In the genomic region with DNA sequence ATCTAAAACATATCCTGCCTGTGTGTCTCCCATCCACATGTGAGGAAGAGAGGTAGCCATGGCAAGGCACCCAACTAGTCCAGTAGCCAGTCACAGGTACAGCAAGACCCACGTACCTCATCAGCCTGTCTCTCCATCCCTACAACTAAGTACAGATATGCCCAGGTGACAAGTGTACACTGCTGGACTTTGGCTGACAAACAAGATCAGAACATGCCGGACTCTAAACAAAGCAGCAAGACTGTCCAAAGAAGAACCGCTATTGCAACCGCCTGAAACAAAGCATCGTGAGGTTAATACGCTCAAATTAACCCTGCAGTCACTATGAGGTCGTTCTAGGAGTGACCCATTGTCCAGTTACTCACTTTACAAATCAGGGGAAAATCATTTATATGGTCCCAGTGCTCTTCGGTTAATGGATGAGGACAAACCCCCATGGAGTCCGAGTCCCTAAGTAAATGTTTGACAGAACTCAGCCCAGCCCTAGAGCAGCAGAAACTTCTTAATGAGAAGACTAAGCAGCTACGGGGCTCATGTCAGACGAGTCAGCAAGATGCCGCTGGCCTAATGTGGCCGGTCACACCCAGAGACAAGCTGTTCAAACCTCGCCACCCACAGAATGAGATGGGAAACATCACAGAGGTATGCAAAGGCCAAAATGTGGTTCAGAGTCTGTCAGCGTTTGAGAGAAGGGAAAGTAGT, we compare ENCODE assay signal across 12 mouse cellular contexts. TPM values are rescaled to one million over a fixed set of nuclear protein-coding genes. Genes with fewer than 3 reads are reported as not detected.
DNase-seq lines count a peak whose midpoint lies in the region; ATAC-seq and TF ChIP-seq lines count a peak whose summit lies in the region.
"Had no signal": no experiment of that assay in that cellular context is flagged by ENCODE, and none has a peak within 500 bp of the region (broad histone marks: within the 10 kb centered on the region; RNA-seq: fewer than 3 reads in every experiment).

No protein-coding gene starts in this region.

- H3K27me3 ChIP-seq in liver, adult 2 months (ENCODE audit: control insufficient read depth, insufficient read depth, low read length): no peaks in the 10 kb centered on the region
- H3K27me3 ChIP-seq in intestine, embryonic 14.5 days (replicated peaks; ENCODE audit: control insufficient read depth, insufficient read depth, low read length): no peaks in the 10 kb centered on the region
- no peaks in the 10 kb centered on the region for H3K27me3 ChIP-seq in kidney, embryonic 15.5 days
- peaks cover 24% of the 10 kb centered on the region for H3K27me3 ChIP-seq in liver, postnatal 0 days (ENCODE audit: insufficient read depth, low read length)
- H3K27me3 ChIP-seq in lung, postnatal 0 days (replicated peaks; ENCODE audit: insufficient read depth, low read length): no peaks in the 10 kb centered on the region

- TF ChIP-seq EP300 in liver, postnatal 0 days (IDR thresholded peaks at IDR 0.05; ENCODE audit: low read depth): peak; percentile 69; the same call in 1 of the 2 replicates
- no peak for TF ChIP-seq EP300 in lung, postnatal 0 days (IDR thresholded peaks at IDR 0.05)

- H3K4me3 ChIP-seq in liver, adult 2 months (ENCODE audit: insufficient read depth, low read depth, low read length): peak overlapping the region; percentile 5; the same call in 1 of the 2 replicates
- no peak overlapping the region for H3K4me3 ChIP-seq in intestine, embryonic 14.5 days (ENCODE audit: low read depth, low read length)
- peak overlapping the region; percentile 96 for H3K4me3 ChIP-seq in kidney, embryonic 15.5 days (replicated peaks)
- peak overlapping the region; percentile 76 for H3K4me3 ChIP-seq in liver, postnatal 0 days (ENCODE audit: low read depth, low read length)
- H3K4me3 ChIP-seq in lung, postnatal 0 days (ENCODE audit: low read depth, low read length): no peak overlapping the region

- no peak for TF ChIP-seq POLR2A in liver, adult 2 months (IDR thresholded peaks at IDR 0.05; ENCODE audit: extremely low read depth, insufficient read depth, low read length)

- no peaks in the 10 kb centered on the region for H3K9me3 ChIP-seq in intestine, embryonic 14.5 days (ENCODE audit: control insufficient read depth, low read length)
- no peaks in the 10 kb centered on the region for H3K9me3 ChIP-seq in kidney, embryonic 15.5 days (replicated peaks)
- no peaks in the 10 kb centered on the region for H3K9me3 ChIP-seq in liver, postnatal 0 days (ENCODE audit: low read length)
- H3K9me3 ChIP-seq in lung, postnatal 0 days (ENCODE audit: low read length): no peaks in the 10 kb centered on the region

- WGBS in liver, adult 2 months: 22% methylated on average over 15 of the region's 15 CpGs
- 65% methylated on average over 15 of the region's 15 CpGs for WGBS in intestine, embryonic 14.5 days
- 57% methylated on average over 15 of the region's 15 CpGs for WGBS in kidney, embryonic 15.5 days
- 51% methylated on average over 15 of the region's 15 CpGs for WGBS in liver, postnatal 0 days (ENCODE audit: insufficient replicate concordance)
- 70% methylated on average over 15 of the region's 15 CpGs for WGBS in lung, postnatal 0 days

- H3K4me2 ChIP-seq in intestine, embryonic 14.5 days (ENCODE audit: low read length): peak overlapping the region; percentile 18
- peak overlapping the region; percentile 85 for H3K4me2 ChIP-seq in kidney, embryonic 15.5 days
- peak overlapping the region; percentile 82 for H3K4me2 ChIP-seq in liver, postnatal 0 days (ENCODE audit: low read depth, low read length)
- no peak overlapping the region for H3K4me2 ChIP-seq in lung, postnatal 0 days (replicated peaks; ENCODE audit: low read depth, low read length)

- peak overlapping the region; percentile 25 for H3K9ac ChIP-seq in liver, adult 2 months (ENCODE audit: low read depth, low read length)
- H3K9ac ChIP-seq in intestine, embryonic 14.5 days (ENCODE audit: low read length): no peak overlapping the region
- H3K9ac ChIP-seq in kidney, embryonic 15.5 days: peak overlapping the region; percentile 99; the same call in 1 of the 2 replicates
- H3K9ac ChIP-seq in liver, postnatal 0 days (replicated peaks): peak overlapping the region; percentile 91
- no peak overlapping the region for H3K9ac ChIP-seq in lung, postnatal 0 days (replicated peaks; ENCODE audit: low read depth)

- H3K27ac ChIP-seq in liver, adult 2 months (replicated peaks; ENCODE audit: insufficient read depth, low read depth, low read length): peak overlapping the region; percentile 91
- no peak overlapping the region for H3K27ac ChIP-seq in intestine, embryonic 14.5 days (ENCODE audit: low read depth)
- peak overlapping the region; percentile 90 for H3K27ac ChIP-seq in kidney, embryonic 15.5 days
- H3K27ac ChIP-seq in liver, postnatal 0 days (ENCODE audit: low read depth): peak overlapping the region; percentile 96
- no peak overlapping the region for H3K27ac ChIP-seq in lung, postnatal 0 days (ENCODE audit: low read length)

- H3K36me3 ChIP-seq in liver, adult 2 months (ENCODE audit: control insufficient read depth, insufficient read depth, low read length): no peaks in the 10 kb centered on the region
- no peaks in the 10 kb centered on the region for H3K36me3 ChIP-seq in intestine, embryonic 14.5 days (ENCODE audit: control insufficient read depth, insufficient read depth, low read length)
- H3K36me3 ChIP-seq in kidney, embryonic 15.5 days: no peaks in the 10 kb centered on the region
- H3K36me3 ChIP-seq in liver, postnatal 0 days (replicated peaks; ENCODE audit: insufficient read depth, low read length): 0 out of 2 replicates have a peak, but pooled peaks cover 6% of the 10 kb centered on the region
- no peaks in the 10 kb centered on the region for H3K36me3 ChIP-seq in lung, postnatal 0 days (ENCODE audit: insufficient read depth, low read length)

- no peak for ATAC-seq in intestine, embryonic 14.5 days (replicated peaks; ENCODE audit: low FRiP score, low TSS enrichment, low read depth)
- 0 out of 2 replicates have a peak, but pooled peaks have one; percentile 9 for ATAC-seq in kidney, embryonic 15.5 days (replicated peaks; ENCODE audit: low FRiP score)
- ATAC-seq in liver, postnatal 0 days: peak; percentile 74
- no peak for ATAC-seq in activated CD4-positive, CD25-positive, alpha-beta regulatory T cell, adult 4 months
- ATAC-seq in lung, postnatal 0 days: no peak

- no peak for TF ChIP-seq CTCF in liver, adult 2 months (IDR thresholded peaks at IDR 0.05; ENCODE audit: low read depth, low read length)
- no peak for TF ChIP-seq CTCF in liver, postnatal 0 days (IDR thresholded peaks at IDR 0.05; ENCODE audit: low read depth)
- TF ChIP-seq CTCF in lung, postnatal 0 days (IDR thresholded peaks at IDR 0.05): no peak

- DNase-seq in liver, adult 2 months (ENCODE audit: extremely low read depth, low read depth, low spot score): peak; percentile 89
- DNase-seq in liver: no peak
- no peak for DNase-seq in intestine, embryonic 14.5 days (ENCODE audit: low spot score)
- DNase-seq in liver, postnatal 0 days: no peak
- no peak for DNase-seq in lung, postnatal 0 days (ENCODE audit: low spot score)
- no peak for DNase-seq in cerebellum, postnatal 4 days (ENCODE audit: low spot score in 2 of 2)
- DNase-seq: cerebellum, postnatal 14 days; heart, postnatal 14 days; layer of hippocampus, postnatal 36 days; right cerebral cortex, postnatal 14 days had no signal

- H3K79me2 ChIP-seq in liver, adult 2 months (ENCODE audit: control insufficient read depth, insufficient read depth, low read length): peaks cover 35% of the 10 kb centered on the region

- peaks cover 33% of the 10 kb centered on the region for H3K4me1 ChIP-seq in liver, adult 2 months (ENCODE audit: control insufficient read depth, insufficient read depth, low read length)
- peaks cover 21% of the 10 kb centered on the region; the same call in 1 of the 2 replicates for H3K4me1 ChIP-seq in intestine, embryonic 14.5 days (replicated peaks; ENCODE audit: control insufficient read depth, insufficient read depth, low read length)
- peaks cover 76% of the 10 kb centered on the region for H3K4me1 ChIP-seq in kidney, embryonic 15.5 days
- peaks cover 15% of the 10 kb centered on the region for H3K4me1 ChIP-seq in liver, postnatal 0 days (ENCODE audit: insufficient read depth)
- H3K4me1 ChIP-seq in lung, postnatal 0 days (ENCODE audit: insufficient read depth, low read depth, low read length): peaks cover 24% of the 10 kb centered on the region; the same call in 1 of the 2 replicates

RNA-seq across cellular contexts. Expression of a gene that starts 2.7 kb away (rescaled TPM):
- total RNA-seq in liver, adult 2 months (2014; rRNA removed): 132 and 161 TPM in 2 replicates
- 351 and 387 TPM in 2 replicates for polyA plus RNA-seq in liver, adult 2 months (2012; rRNA removed)
- polyA plus RNA-seq in intestine, embryonic 14.5 days (2014; fragmentation: Nextera tagmentation; extraction: Ambion mirVana): 38.1 and 59.2 TPM in 2 replicates
- polyA plus RNA-seq in kidney, embryonic 15.5 days (2015; fragmentation: Nextera tagmentation; extraction: Ambion mirVana): 84.9 and 88.7 TPM in 2 replicates
- polyA plus RNA-seq in liver, postnatal 0 days (2015; fragmentation: Nextera tagmentation; extraction: Ambion mirVana): 154 and 171 TPM in 2 replicates
- polyA plus RNA-seq in activated CD4-positive, CD25-positive, alpha-beta regulatory T cell, adult 4 months (2017; shearing (Covaris generic)): 100 to 1,000 TPM in 1 of 2 experiments, 10 to 100 TPM in 1; 88.9 to 102 TPM
- polyA plus RNA-seq in lung, postnatal 0 days (2015; fragmentation: Nextera tagmentation; extraction: Ambion mirVana): 119 and 129 TPM in 2 replicates

Comparison
In these comparisons a context has a peak if more than half of its experiments do, and no peak if none do; other contexts are left out.
1. H3K27ac ChIP-seq: peak in liver, adult 2 months (single experiment), kidney, embryonic 15.5 days (single experiment) and liver, postnatal 0 days (single experiment); none in intestine, embryonic 14.5 days (single experiment) and lung, postnatal 0 days (single experiment).
2. H3K4me3 ChIP-seq: peak in liver, adult 2 months (single experiment), kidney, embryonic 15.5 days (single experiment) and liver, postnatal 0 days (single experiment); none in intestine, embryonic 14.5 days (single experiment) and lung, postnatal 0 days (single experiment).
3. H3K9ac ChIP-seq: peak in liver, adult 2 months (single experiment), kidney, embryonic 15.5 days (single experiment) and liver, postnatal 0 days (single experiment); none in intestine, embryonic 14.5 days (single experiment) and lung, postnatal 0 days (single experiment).
4. ATAC-seq: peak in kidney, embryonic 15.5 days (single experiment) and liver, postnatal 0 days (single experiment); none in intestine, embryonic 14.5 days (single experiment), activated CD4-positive, CD25-positive, alpha-beta regulatory T cell, adult 4 months (single experiment) and lung, postnatal 0 days (single experiment).